Mouse (Mus musculus) MEL-GATA-1-ER (cell line): Measurements from ENCODE around the gene Thpo.
A peak's percentile ranks its signal among the peaks of the same experiment; 100 is the strongest.

Experiments used
- DNase-seq: peaks from one replicate; pipeline ENCODE4 v3.0.0-alpha.2; 2012; ENCODE audit warnings: low read depth; ENCODE audit errors: extremely low read depth

Thpo gene

GRCm38 (mm10) chr16:20724338-20724748, 10.0 kb downstream of the Thpo start:
- DNase-seq = no peak

- DNase-seq = no peak
Measured at GRCm38 (mm10) chr16:20723247-20723646, 11.1 kb downstream of the Thpo start.

GRCm38 (mm10) chr16:20722736-20723135, 11.6 kb downstream of the Thpo start:
- DNase-seq = no peak

- DNase-seq = no peak
Measured at GRCm38 (mm10) chr16:20721808-20722207, 12.5 kb downstream of the Thpo start.

DNA sequence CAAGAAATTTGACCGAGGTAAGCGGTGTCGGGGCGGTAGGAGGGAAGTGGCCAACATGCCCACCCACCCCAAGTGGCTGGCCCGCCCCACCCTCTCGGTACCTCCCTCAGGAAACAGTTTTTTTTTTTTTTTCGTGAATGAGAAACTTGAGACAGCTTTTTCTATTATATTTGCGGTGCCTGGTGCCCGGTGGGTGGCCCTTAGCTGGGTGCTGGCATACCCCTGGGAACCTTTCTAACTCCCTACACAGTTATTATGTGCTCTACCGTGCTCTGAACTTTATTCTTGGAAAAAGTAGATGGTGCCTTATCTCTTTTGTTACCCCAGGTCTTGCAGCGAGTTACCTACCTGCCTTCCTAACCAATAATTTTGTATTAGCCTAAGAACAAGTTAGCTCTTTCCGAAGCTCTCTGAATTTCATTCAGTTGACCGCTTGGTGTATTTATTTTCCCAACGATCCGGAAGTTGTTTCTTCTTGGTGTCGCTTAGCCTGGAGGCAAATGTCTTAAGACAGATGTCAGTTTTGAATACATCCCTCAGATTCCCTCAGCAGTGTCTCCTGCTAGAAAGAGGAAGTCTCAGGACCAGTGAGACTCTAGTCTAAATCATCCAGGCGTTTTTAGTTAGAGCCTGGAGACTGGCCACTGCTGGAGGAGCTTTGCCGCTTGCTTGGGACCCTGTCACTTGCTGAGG, 16.2 kb downstream of the Thpo start:
- peak; percentile 81 for DNase-seq

DNA sequence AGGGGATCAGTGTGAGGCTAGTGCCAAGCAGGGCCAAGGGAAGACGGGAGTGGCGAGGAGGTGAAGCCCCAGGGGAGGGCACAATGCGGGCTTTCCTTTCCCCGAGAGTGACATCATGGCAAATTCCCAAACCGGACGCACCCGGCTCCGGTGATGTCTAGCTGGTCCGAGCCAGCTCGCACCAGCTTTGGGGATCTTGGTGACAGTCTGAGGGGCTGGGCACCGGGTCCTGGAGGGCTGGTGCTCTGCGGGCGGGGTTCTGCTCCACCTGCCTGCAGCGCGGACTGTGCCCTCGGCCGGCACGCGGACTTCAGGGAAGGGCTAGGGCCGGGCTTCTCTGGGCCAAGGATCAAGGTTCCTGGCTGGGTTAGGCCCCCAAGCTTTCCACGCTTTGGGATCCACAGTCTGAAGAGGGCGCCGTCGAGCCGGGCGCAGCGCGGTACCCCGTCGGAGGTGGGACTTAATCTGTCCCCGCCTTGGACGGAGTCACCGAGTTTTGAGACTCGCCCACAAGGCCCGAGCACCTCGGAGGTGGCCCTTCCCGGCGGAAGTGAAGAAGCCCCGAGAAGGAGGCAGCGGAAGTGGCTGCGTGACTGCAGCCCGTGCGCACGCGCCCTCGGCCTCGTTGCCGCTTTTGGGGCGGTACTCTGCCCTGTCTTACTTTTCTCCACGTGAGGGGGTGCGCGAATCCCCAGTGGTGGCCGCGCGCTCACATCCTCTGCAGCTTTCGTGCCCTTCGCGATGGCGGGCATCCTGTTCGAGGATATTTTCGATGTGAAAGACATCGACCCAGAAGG, 16.9 kb downstream of the Thpo start, which contains the start of the genes Polr2h and Clcn2:
Polr2h (plus strand) TSS at position 485 of the 797 bp plus-strand sequence.
Clcn2 (minus strand) TSS at position 566 of the 797 bp plus-strand sequence.
- DNase-seq = peak; percentile 94

- no peak for DNase-seq
Measured at GRCm38 (mm10) chr16:20716841-20717180, 17.5 kb downstream of the Thpo start.

DNA sequence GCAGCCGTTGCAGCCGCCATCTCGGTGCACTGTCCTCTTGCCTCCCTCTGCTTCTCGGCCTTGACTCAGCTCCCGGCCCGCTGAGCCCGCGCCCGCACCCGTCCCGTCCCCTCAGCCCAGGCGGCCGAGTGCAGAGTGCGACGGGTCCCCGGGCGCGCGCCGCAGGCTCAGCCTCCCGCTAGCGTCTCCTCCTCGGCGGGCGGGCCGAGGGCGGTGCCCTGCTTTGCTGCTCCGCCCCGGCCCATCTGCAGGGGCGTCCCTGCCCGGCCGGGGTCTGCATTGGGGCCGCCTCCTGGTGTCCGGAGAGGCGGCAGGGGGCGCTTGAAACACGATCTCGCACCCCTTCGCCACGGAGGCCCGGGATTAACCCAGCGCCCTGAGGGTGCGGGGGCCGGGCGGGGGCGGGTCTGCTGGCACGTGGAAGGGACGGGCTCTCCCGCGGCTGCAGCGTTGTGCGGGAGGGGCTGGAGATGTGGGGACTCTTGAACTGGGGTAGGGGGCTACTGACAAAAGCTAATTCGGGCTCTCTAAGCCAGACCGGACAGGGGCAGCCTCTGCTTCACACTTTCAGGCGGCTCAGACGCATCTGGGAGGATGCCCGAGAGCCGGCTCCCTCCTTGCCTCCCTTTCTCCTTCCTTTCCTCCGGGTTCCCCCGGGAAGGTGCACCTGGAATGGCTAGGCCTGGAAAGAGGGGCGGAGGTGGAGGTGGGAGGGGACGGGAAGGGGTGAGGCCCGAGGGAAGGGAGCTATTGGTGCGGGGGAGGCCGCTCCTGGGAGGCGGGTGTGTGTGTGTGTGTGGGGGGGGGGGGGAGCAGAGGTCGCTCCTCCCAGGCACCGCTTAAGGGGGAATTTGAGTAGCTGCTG, 18.1 kb downstream of the Thpo start:
- DNase-seq = peak; percentile 54

GRCm38 (mm10) chr16:20715566-20715965, 18.7 kb downstream of the Thpo start:
- DNase-seq = no peak

GRCm38 (mm10) chr16:20715161-20715560, 19.1 kb downstream of the Thpo start:
- DNase-seq = no peak

GRCm38 (mm10) chr16:20714307-20715080, 19.8 kb downstream of the Thpo start:
- no peak for DNase-seq

GRCm38 (mm10) chr16:20712889-20713288, 21.4 kb downstream of the Thpo start:
- no peak for DNase-seq

GRCm38 (mm10) chr16:20712190-20712589, 22.1 kb downstream of the Thpo start:
- no peak for DNase-seq

DNA sequence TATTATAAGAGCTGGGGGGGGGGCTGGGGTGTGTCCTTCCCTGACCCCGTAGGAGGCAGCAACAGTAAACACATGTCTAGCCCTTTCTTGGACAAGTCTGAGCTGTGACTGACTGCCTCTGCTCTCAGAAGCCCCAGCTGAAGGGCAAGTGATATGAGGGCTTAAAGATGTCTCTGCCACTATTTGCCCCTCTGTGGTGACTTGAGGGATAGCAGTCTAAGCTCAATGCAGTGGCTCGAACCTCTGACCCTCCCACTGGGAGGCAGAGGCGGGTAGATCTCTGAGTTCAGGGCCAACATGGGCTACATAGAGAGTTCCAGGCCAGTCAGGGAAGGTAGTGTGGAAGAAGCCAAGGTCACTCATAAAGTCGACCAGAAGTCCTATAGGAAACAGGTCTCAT, 23.5 kb downstream of the Thpo start:
- DNase-seq = no peak

- no peak for DNase-seq
Measured at GRCm38 (mm10) chr16:20710370-20710769, 23.9 kb downstream of the Thpo start.

DNA sequence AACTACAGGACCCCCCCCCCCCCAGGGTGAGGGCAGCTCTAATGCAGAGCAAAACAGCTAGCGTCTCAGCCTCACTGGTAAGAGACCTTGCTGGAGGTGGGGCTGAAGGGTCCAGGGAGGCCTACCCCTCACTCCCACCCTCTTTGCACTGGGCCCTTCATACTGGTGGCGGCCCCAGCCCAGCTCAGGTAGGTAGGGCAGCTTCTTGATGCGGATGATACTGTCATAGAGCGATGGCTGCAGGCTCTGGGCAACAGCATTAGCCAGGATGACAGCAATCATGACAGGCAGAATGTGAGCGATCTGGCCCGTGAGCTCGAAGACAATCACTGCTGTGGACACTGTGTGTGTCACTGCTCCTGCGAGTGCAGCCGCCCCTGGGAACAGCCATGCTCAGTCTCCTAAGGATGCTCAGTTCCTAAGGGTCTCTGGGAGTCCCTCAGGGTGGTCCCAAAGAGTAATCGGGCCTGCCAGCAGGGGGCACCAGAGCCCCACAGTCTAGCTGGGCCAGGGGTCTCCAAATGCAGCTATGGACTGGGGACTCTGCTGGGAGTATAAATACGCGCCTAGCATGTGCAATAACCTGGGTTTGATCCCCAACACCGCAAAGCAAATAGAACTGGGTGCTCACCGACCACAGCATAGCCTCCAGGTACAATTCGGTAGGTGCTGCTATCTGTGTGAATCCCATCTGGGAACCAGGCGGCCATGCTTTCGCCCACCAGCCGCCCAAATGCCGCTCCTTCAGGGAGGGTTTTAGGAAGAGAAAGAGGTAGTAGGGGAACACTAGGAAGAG, 25.2 kb downstream of the Thpo start:
- DNase-seq = no peak

DNA sequence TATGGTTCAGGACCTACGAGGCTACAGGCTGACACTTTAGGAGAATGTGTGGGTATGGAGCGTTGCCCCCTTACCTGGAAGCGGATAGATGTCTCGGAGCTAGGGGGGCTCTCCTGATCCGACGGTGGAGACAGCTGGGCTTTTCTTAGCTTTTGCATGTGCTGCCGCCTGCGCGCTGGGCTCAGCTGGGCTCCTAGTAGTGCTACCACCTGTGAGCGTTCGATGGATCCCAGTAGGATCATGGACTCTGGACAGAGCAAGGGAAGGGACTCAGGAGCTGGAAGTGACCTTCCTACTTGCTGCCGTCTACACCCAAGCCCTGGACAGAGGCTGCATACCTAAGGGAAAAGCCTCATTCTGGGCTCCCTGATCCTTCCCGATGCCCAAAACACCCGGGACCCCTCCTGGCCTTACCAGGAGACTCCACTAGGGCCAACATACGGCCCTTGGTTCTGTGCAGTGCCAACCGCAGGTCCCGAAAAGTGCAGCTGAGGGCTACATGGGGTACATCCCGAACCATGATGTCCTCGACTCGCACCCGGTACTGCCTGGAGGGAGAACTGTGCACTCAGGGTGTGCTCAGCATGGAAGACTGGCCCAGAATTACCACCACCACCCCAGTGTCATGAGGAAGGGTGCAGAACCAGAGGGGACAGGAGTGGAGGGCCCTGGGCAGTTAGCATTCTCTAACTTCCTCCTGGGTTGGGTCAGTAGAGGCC, 25.9 kb downstream of the Thpo start:
- no peak for DNase-seq

DNA sequence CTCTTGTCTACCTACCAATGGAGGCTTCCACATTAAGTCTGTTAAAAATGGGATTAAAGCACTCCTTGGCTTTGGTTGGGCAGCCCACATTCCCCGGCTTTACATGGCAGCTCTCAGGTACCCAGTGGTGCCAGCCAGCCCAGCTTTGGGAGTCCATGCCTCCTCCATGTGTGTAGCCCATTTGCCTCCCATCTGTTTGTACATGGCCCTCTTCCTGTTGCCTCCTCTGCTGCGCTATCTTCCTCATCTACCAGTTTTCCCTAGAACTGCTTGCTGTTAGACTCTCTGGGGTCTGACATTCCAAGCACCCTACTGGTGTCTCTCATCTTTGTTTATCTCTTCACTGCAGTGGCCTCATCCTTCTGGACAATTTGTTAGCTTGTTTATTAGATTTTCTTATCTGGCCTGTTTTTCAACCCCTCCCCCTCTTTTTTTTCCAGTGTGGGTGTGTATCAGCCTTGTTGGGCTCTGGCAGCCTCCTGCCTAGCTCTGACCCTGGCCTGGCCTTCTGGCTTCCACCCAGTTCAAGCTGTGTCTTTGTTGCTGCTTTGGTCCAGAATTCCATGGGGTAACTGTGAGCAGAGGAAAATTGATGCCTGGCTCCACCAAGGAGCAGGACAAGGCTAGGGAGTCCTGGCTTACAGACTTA, 27.8 kb downstream of the Thpo start:
- DNase-seq = no peak

- DNase-seq = no peak
Measured at GRCm38 (mm10) chr16:20705786-20706185, 28.5 kb downstream of the Thpo start.
